Mouse (Mus musculus): ENCODE results near the gene Glipr2. TPM values are rescaled to one million over a fixed set of nuclear protein-coding genes. Genes with fewer than 3 reads are reported as not detected.

Gene Glipr2
- total and polyA plus RNA-seq, 3 experiments = 60.3 to 146 (median 62.8) TPM

DNA sequence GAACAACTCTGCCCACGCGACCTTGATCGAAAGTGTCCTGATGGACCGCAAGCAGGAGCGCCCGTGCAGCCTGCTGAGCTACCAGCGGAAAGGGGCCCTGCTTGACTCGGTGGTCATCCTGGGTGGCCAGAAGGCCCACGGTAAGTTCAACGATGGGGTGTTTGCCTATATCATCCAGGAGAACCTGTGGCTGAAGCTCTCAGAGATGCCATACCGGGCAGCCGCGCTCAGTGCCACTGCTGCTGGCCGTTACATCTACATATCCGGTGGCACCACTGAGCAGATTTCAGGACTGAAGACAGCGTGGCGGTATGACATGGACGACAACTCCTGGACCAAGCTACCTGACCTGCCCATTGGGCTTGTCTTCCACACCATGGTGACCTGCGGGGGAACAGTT, 27.1 kb downstream of the Glipr2 start:
- DNase-seq (ENCODE audit: extremely low read depth) = no peak
- H3K27ac ChIP-seq (ENCODE audit: insufficient read depth, low read depth) = no peak overlapping the region
- H3K4me1 ChIP-seq (ENCODE audit: control insufficient read depth in 1 of 2, insufficient read depth in 2 of 2) = peaks cover 0 to 31% of the 10 kb centered on the region in 2 experiments; a peak in 2 of 4 replicates
- in situ Hi-C loops (cut with MboI; ENCODE audit: low pct_ligation_motif_present, low pct_unique_long_range_greater_than_20kb, low sequenced_read_pairs) (loop anchor here (5.0 to 25.0 kb wide), 2 partner anchors 57 to 247 kb away; partner anchors contain the start of genes Hrct1 and Spaar), dilution Hi-C loops (cut with MboI; ENCODE audit: extremely low pct_ligation_motif_present, extremely low pct_unique_long_range_greater_than_20kb, low sequenced_read_pairs) (no loop called here)
- peaks cover 0 to 12% of the 10 kb centered on the region in 2 experiments for H3K36me3 ChIP-seq (replicated peaks in 1 of 2; ENCODE audit: control insufficient read depth in 1 of 2, insufficient read depth in 1 of 2, low read length in 1 of 2)
- H3K9ac ChIP-seq (ENCODE audit: insufficient read depth, low read depth) = no peak overlapping the region
- H3K4me2 ChIP-seq (ENCODE audit: insufficient read depth, low read depth, poor library complexity, severe bottlenecking) = no peak overlapping the region
- no peaks in the 10 kb centered on the region for H3K27me3 ChIP-seq (replicated peaks)
- no peak overlapping the region for H3K4me3 ChIP-seq (replicated peaks in 1 of 3; ENCODE audit: low read depth in 2 of 3, low read length in 2 of 3, poor library complexity in 1 of 3)
- TF ChIP-seq MXI1 (IDR thresholded peaks at IDR 0.05; ENCODE audit: low read depth, low read length) (no peak), UBTF (IDR thresholded peaks at IDR 0.05; ENCODE audit: low read depth, low read length) (no peak), JUND (conservative IDR thresholded peaks at IDR 0.05; ENCODE audit: low read depth, low read length) (no peak), ZC3H11A (IDR thresholded peaks at IDR 0.05; ENCODE audit: low read depth, low read length) (no peak), SMC3 (IDR thresholded peaks at IDR 0.05; ENCODE audit: low read depth, low read length) (no peak), RCOR1 (conservative IDR thresholded peaks at IDR 0.05; ENCODE audit: low read depth, low read length) (no peak), CTCF (conservative IDR thresholded peaks at IDR 0.05 in 1 of 2, IDR thresholded peaks at IDR 0.05 in 1 of 2; ENCODE audit: low read depth in 2 of 2, low read length in 2 of 2) (no peak), NELFE (IDR thresholded peaks at IDR 0.05; ENCODE audit: low read depth, low read length) (no peak), MAZ (IDR thresholded peaks at IDR 0.05; ENCODE audit: low read depth, low read length) (no peak)
- H3K9me3 ChIP-seq (replicated peaks; ENCODE audit: low read length) = no peaks in the 10 kb centered on the region
- no peaks in the 10 kb centered on the region for H3K79me2 ChIP-seq (replicated peaks; ENCODE audit: control insufficient read depth, extremely low read depth, insufficient read depth, poor library complexity, severe bottlenecking)

DNA sequence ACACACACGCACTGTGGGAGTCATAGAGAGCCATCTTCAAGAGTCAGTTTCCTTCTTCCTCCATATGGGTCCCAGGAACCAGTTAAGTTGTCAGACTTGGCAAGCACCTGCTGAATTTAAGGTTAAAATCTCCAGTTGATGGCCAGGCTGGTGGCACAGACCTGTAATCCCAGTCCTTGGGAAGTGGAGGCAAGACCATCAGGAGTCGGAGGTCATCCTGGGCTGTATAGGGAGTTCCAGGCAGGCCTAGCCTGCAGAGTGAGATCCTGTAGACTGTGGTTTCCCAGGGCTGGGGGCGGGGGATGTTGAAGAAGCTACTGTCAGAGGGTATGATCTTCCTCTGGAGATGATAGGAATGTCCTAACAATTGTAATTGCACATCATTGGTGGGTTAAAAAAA, 31.8 kb downstream of the Glipr2 start:
- Histone ChIP-seq H3K9me3 (replicated peaks; ENCODE audit: low read length) (no peaks in the 10 kb centered on the region), H3K36me3 (replicated peaks in 1 of 2; ENCODE audit: control insufficient read depth in 1 of 2, insufficient read depth in 1 of 2, low read length in 1 of 2) (no peaks in the 10 kb centered on the region), H3K4me1 (ENCODE audit: control insufficient read depth in 1 of 2, insufficient read depth in 2 of 2) (peaks cover 0 to 3% of the 10 kb centered on the region in 2 experiments; a peak in 2 of 4 replicates), H3K4me2 (ENCODE audit: insufficient read depth, low read depth, poor library complexity, severe bottlenecking) (no peak overlapping the region), H3K4me3 (replicated peaks in 1 of 3; ENCODE audit: low read depth in 2 of 3, low read length in 2 of 3, poor library complexity in 1 of 3) (no peak overlapping the region), H3K27ac (ENCODE audit: insufficient read depth, low read depth) (no peak overlapping the region), H3K79me2 (replicated peaks; ENCODE audit: control insufficient read depth, extremely low read depth, insufficient read depth, poor library complexity, severe bottlenecking) (no peaks in the 10 kb centered on the region), H3K27me3 (replicated peaks) (no peaks in the 10 kb centered on the region), H3K9ac (ENCODE audit: insufficient read depth, low read depth) (no peak overlapping the region)
- no peak for DNase-seq (ENCODE audit: extremely low read depth)
- TF ChIP-seq USF1 (IDR thresholded peaks at IDR 0.05; ENCODE audit: low read depth, low read length) (no peak), CTCF (conservative IDR thresholded peaks at IDR 0.05 in 1 of 2, IDR thresholded peaks at IDR 0.05 in 1 of 2; ENCODE audit: low read depth in 2 of 2, low read length in 2 of 2) (no peak), POLR2AphosphoS2 (IDR thresholded peaks at IDR 0.05; ENCODE audit: low read depth, low read length) (no peak), ZKSCAN1 (IDR thresholded peaks at IDR 0.05; ENCODE audit: borderline replicate concordance, low read depth, low read length) (no peak), POLR2A (IDR thresholded peaks at IDR 0.05; ENCODE audit: low read depth, low read length) (no peak), GABPA (IDR thresholded peaks at IDR 0.05; ENCODE audit: insufficient replicate concordance, low read depth, low read length) (no peak), SMC3 (IDR thresholded peaks at IDR 0.05; ENCODE audit: low read depth, low read length) (no peak), NRF1 (IDR thresholded peaks at IDR 0.05; ENCODE audit: low read depth, low read length) (no peak)
- in situ Hi-C loops (cut with MboI; ENCODE audit: low pct_ligation_motif_present, low pct_unique_long_range_greater_than_20kb, low sequenced_read_pairs) = loop anchor here (25.0 kb wide), 1 partner anchor 252 kb away; the partner anchor contains the start of genes Hrct1 and Spaar
- dilution Hi-C loops (cut with MboI; ENCODE audit: extremely low pct_ligation_motif_present, extremely low pct_unique_long_range_greater_than_20kb, low sequenced_read_pairs) = no loop called here

All from CH12.LX (cell line).